Mouse (Mus musculus): Measurements from ENCODE around the gene Itga5. TPM values are rescaled to one million over a fixed set of nuclear protein-coding genes. Genes with fewer than 3 reads are reported as not detected.
A peak's percentile ranks its signal among the peaks of the same experiment; 100 is the strongest.

Itga5 gene
- total RNA-seq, 1 experiment from 2014 or later, result 11.7 TPM

GRCm38 (mm10) chr15:103347275-103347684, 19.3 kb downstream of the Itga5 start:
- peak; percentile 57 to 68 for ATAC-seq (replicated peaks in 1 of 2; ENCODE audit: insufficient read depth in 1 of 2, low FRiP score in 2 of 2, low TSS enrichment in 1 of 2, low read depth in 1 of 2, poor library complexity in 2 of 2, severe bottlenecking in 2 of 2)

- no peak for ATAC-seq (replicated peaks in 1 of 2; ENCODE audit: insufficient read depth in 1 of 2, low FRiP score in 2 of 2, low TSS enrichment in 1 of 2, low read depth in 1 of 2, poor library complexity in 2 of 2, severe bottlenecking in 2 of 2)
Measured at GRCm38 (mm10) chr15:103345789-103346188, 20.8 kb downstream of the Itga5 start.

- no peak for ATAC-seq (replicated peaks in 1 of 2; ENCODE audit: insufficient read depth in 1 of 2, low FRiP score in 2 of 2, low TSS enrichment in 1 of 2, low read depth in 1 of 2, poor library complexity in 2 of 2, severe bottlenecking in 2 of 2)
Measured at GRCm38 (mm10) chr15:103343556-103343955, 23.0 kb downstream of the Itga5 start.

- ATAC-seq (replicated peaks in 1 of 2; ENCODE audit: insufficient read depth in 1 of 2, low FRiP score in 2 of 2, low TSS enrichment in 1 of 2, low read depth in 1 of 2, poor library complexity in 2 of 2, severe bottlenecking in 2 of 2), result no peak
Measured at GRCm38 (mm10) chr15:103343008-103343407, 23.6 kb downstream of the Itga5 start.

GRCm38 (mm10) chr15:103342415-103342814, 24.1 kb downstream of the Itga5 start:
- ATAC-seq (replicated peaks in 1 of 2; ENCODE audit: insufficient read depth in 1 of 2, low FRiP score in 2 of 2, low TSS enrichment in 1 of 2, low read depth in 1 of 2, poor library complexity in 2 of 2, severe bottlenecking in 2 of 2), result peak; percentile 29 to 33; a peak in 2 of 4 replicates

- no peak for ATAC-seq (replicated peaks in 1 of 2; ENCODE audit: insufficient read depth in 1 of 2, low FRiP score in 2 of 2, low TSS enrichment in 1 of 2, low read depth in 1 of 2, poor library complexity in 2 of 2, severe bottlenecking in 2 of 2)
Measured at GRCm38 (mm10) chr15:103341547-103341946, 25.0 kb downstream of the Itga5 start.

- no peak for ATAC-seq (replicated peaks in 1 of 2; ENCODE audit: insufficient read depth in 1 of 2, low FRiP score in 2 of 2, low TSS enrichment in 1 of 2, low read depth in 1 of 2, poor library complexity in 2 of 2, severe bottlenecking in 2 of 2)
Measured at GRCm38 (mm10) chr15:103340786-103341185, 25.8 kb downstream of the Itga5 start.

GRCm38 (mm10) chr15:103339961-103340337, 26.6 kb downstream of the Itga5 start, which contains the start of gene Zfp385a:
TSS of gene Zfp385a (minus strand) at chr15:103340093.
- peak; percentile 49 to 52 for ATAC-seq (replicated peaks in 1 of 2; ENCODE audit: insufficient read depth in 1 of 2, low FRiP score in 2 of 2, low TSS enrichment in 1 of 2, low read depth in 1 of 2, poor library complexity in 2 of 2, severe bottlenecking in 2 of 2)

GRCm38 (mm10) chr15:103339166-103339960, 27.2 kb downstream of the Itga5 start:
- ATAC-seq (replicated peaks in 1 of 2; ENCODE audit: insufficient read depth in 1 of 2, low FRiP score in 2 of 2, low TSS enrichment in 1 of 2, low read depth in 1 of 2, poor library complexity in 2 of 2, severe bottlenecking in 2 of 2), result peak; percentile 51 to 69

- ATAC-seq (replicated peaks in 1 of 2; ENCODE audit: insufficient read depth in 1 of 2, low FRiP score in 2 of 2, low TSS enrichment in 1 of 2, low read depth in 1 of 2, poor library complexity in 2 of 2, severe bottlenecking in 2 of 2), result no peak; a peak in 1 of 4 replicates
Measured at GRCm38 (mm10) chr15:103338829-103339165, 27.8 kb downstream of the Itga5 start.

GRCm38 (mm10) chr15:103336996-103337667, 29.4 kb downstream of the Itga5 start:
- no peak for ATAC-seq (replicated peaks in 1 of 2; ENCODE audit: insufficient read depth in 1 of 2, low FRiP score in 2 of 2, low TSS enrichment in 1 of 2, low read depth in 1 of 2, poor library complexity in 2 of 2, severe bottlenecking in 2 of 2)

GRCm38 (mm10) chr15:103335488-103336235, 30.9 kb downstream of the Itga5 start:
- no peak for ATAC-seq (replicated peaks in 1 of 2; ENCODE audit: insufficient read depth in 1 of 2, low FRiP score in 2 of 2, low TSS enrichment in 1 of 2, low read depth in 1 of 2, poor library complexity in 2 of 2, severe bottlenecking in 2 of 2)

- ATAC-seq (replicated peaks in 1 of 2; ENCODE audit: insufficient read depth in 1 of 2, low FRiP score in 2 of 2, low TSS enrichment in 1 of 2, low read depth in 1 of 2, poor library complexity in 2 of 2, severe bottlenecking in 2 of 2), result no peak
Measured at GRCm38 (mm10) chr15:103335040-103335439, 31.5 kb downstream of the Itga5 start.

GRCm38 (mm10) chr15:103334194-103334593, 32.4 kb downstream of the Itga5 start:
- ATAC-seq (replicated peaks in 1 of 2; ENCODE audit: insufficient read depth in 1 of 2, low FRiP score in 2 of 2, low TSS enrichment in 1 of 2, low read depth in 1 of 2, poor library complexity in 2 of 2, severe bottlenecking in 2 of 2), result no peak

GRCm38 (mm10) chr15:103333738-103334137, 32.8 kb downstream of the Itga5 start:
- ATAC-seq (replicated peaks in 1 of 2; ENCODE audit: insufficient read depth in 1 of 2, low FRiP score in 2 of 2, low TSS enrichment in 1 of 2, low read depth in 1 of 2, poor library complexity in 2 of 2, severe bottlenecking in 2 of 2), result peak; percentile 63 to 77

- ATAC-seq (replicated peaks in 1 of 2; ENCODE audit: insufficient read depth in 1 of 2, low FRiP score in 2 of 2, low TSS enrichment in 1 of 2, low read depth in 1 of 2, poor library complexity in 2 of 2, severe bottlenecking in 2 of 2), result peak; percentile 60
Measured at GRCm38 (mm10) chr15:103333081-103333615, 33.4 kb downstream of the Itga5 start.

- peak; percentile 82 to 83 for ATAC-seq (replicated peaks in 1 of 2; ENCODE audit: insufficient read depth in 1 of 2, low FRiP score in 2 of 2, low TSS enrichment in 1 of 2, low read depth in 1 of 2, poor library complexity in 2 of 2, severe bottlenecking in 2 of 2)
Measured at GRCm38 (mm10) chr15:103323455-103324247, 42.9 kb downstream of the Itga5 start.
